Mouse (Mus musculus) stomach, embryonic 16.5 days (tissue): ENCODE data around the gene Tenm4. TPM values are rescaled to one million over a fixed set of nuclear protein-coding genes. Genes with fewer than 3 reads are reported as not detected.
A peak's percentile ranks its signal among the peaks of the same experiment; 100 is the strongest.

Experiments used
- ATAC-seq: fragments of 200-750 bp; cut with Nextera tagmentation; 2 replicates; pipeline ENCODE4 v1.8.0; 2017; ENCODE audit warnings: moderate number of reproducible peaks, moderate TSS enrichment; ENCODE audit not compliant: insufficient read depth, low FRiP score
- H3K27ac ChIP-seq: fragments of 300-500 bp; sonication (generic); 2 replicates; pipeline ENCODE4 v1.5.1; 2014; ENCODE audit warnings: low read length
- H3K27me3 ChIP-seq: fragments of 300-500 bp; sonication (generic); 2 replicates; pipeline ENCODE4 v1.6.1; 2014; ENCODE audit warnings: low read length, control low read depth, mixed read lengths; ENCODE audit not compliant: control insufficient read depth, insufficient read depth
- H3K36me3 ChIP-seq: fragments of 300-500 bp; sonication (generic); 2 replicates; pipeline ENCODE4 v1.6.1; 2014; ENCODE audit warnings: low read length; ENCODE audit not compliant: control insufficient read depth, insufficient read depth
- H3K4me1 ChIP-seq: fragments of 300-500 bp; sonication (generic); 2 replicates; pipeline ENCODE4 v1.6.1; 2014; ENCODE audit warnings: low read length, control low read depth, mixed read lengths; ENCODE audit not compliant: control insufficient read depth, insufficient read depth
- H3K4me2 ChIP-seq: fragments of 300-500 bp; sonication (generic); 2 replicates; pipeline ENCODE4 v1.6.1; 2014; ENCODE audit warnings: low read depth, low read length, mixed read lengths
- H3K4me3 ChIP-seq: fragments of 300-500 bp; sonication (generic); replicated peaks from 2 replicates; pipeline ENCODE4 v1.5.1; 2014; ENCODE audit warnings: mild to moderate bottlenecking, low read length
- H3K9ac ChIP-seq: fragments of 300-500 bp; sonication (generic); 2 replicates; pipeline ENCODE4 v1.6.1; 2014; ENCODE audit warnings: low read length
- H3K9me3 ChIP-seq: fragments of 300-500 bp; sonication (generic); replicated peaks from 2 replicates; pipeline ENCODE4 v1.6.1; 2016; ENCODE audit warnings: low read length, control low read depth; ENCODE audit not compliant: control insufficient read depth
- WGBS: fragments of 180-500 bp; shearing (Covaris S2); extraction: QIAGEN DNeasy Blood & Tissue Kit; methylation state at CpG from one replicate; pipeline ENCODE4 v1.1.7; 2014; 5-methylcytosine and 5-hydroxymethylcytosine counted together
- polyA plus RNA-seq: library from polyadenylated mRNA; unstranded; fragments of >200 nt; fragmentation: Nextera tagmentation; extraction: Ambion mirVana; gene quantifications from 2 replicates; pipeline ENCODE4 v1.2.1, GENCODE M21; 2015

The Tenm4 gene
- polyA plus RNA-seq, 1 experiment from 2014 or later = 22.7 TPM

DNA sequence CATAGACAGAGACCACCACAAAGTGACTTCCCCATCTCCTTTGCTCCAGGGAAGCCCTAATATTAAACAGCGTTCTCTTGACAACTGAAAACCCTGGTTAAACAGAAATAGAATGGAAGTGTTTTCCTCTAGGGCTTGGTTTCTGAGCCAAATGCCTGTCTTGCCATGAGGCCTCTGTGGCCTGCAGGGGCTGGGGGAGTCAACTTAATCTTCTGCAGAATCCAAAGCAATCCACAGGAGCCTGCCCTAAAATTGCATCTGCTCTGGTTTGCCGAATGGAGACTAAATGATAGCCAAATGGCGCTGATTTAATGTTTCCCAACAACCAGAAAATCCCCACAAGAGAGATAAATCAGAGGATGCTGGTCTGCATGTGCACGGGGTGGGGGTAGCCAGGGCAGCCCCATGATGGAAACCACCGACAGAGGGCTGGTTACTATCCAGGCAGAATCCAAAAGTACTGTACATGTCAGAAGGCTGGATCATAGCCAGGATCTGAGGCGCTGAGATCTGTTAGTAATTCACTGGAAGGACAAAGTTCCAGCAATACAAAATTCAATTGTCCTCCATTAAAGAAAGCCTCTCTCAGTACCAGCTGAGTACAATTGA lies 663.7 kb downstream of the Tenm4 start:
- Histone ChIP-seq H3K9ac (0 out of 2 replicates have a peak overlapping the region, but pooled peaks have one; percentile 13), H3K9me3 (no peaks in the 10 kb centered on the region), H3K4me2 (no peak overlapping the region), H3K27ac (peak overlapping the region; percentile 61), H3K36me3 (no peaks in the 10 kb centered on the region), H3K27me3 (no peaks in the 10 kb centered on the region), H3K4me1 (peaks cover 19% of the 10 kb centered on the region; the same call in 1 of the 2 replicates), H3K4me3 (no peak overlapping the region)
- peak; percentile 86 for ATAC-seq
- 27% methylated on average over 6 of the region's 6 CpGs for WGBS

DNA sequence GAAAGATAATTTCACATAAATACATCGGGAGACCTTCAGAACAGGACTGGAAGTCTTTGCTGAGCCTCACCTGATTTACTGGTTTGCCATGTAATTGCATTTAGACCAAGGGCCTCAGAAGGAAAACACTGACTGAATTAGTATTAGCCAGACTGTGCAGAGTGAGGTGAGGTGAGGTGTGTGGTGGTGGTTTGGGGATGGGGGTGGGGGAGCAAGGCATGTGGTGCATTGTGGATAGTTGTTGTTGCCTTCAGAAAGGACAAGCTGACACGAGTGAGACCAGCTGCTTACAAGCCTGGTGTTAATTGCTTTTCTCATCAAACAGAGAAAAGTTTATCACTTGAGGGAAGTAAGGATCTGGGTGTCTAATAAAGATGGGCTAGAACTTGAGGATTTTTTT lies 664.3 kb downstream of the Tenm4 start:
- WGBS = 42% methylated on average over 2 of the region's 2 CpGs
- no peak overlapping the region for H3K4me2 ChIP-seq
- H3K9ac ChIP-seq = no peak overlapping the region
- H3K4me1 ChIP-seq = peaks cover 19% of the 10 kb centered on the region; the same call in 1 of the 2 replicates
- no peaks in the 10 kb centered on the region for H3K9me3 ChIP-seq
- no peaks in the 10 kb centered on the region for H3K36me3 ChIP-seq
- no peaks in the 10 kb centered on the region for H3K27me3 ChIP-seq
- H3K27ac ChIP-seq = peak overlapping the region; percentile 61
- peak; percentile 19; the same call in 1 of the 2 replicates for ATAC-seq
- H3K4me3 ChIP-seq = no peak overlapping the region

DNA sequence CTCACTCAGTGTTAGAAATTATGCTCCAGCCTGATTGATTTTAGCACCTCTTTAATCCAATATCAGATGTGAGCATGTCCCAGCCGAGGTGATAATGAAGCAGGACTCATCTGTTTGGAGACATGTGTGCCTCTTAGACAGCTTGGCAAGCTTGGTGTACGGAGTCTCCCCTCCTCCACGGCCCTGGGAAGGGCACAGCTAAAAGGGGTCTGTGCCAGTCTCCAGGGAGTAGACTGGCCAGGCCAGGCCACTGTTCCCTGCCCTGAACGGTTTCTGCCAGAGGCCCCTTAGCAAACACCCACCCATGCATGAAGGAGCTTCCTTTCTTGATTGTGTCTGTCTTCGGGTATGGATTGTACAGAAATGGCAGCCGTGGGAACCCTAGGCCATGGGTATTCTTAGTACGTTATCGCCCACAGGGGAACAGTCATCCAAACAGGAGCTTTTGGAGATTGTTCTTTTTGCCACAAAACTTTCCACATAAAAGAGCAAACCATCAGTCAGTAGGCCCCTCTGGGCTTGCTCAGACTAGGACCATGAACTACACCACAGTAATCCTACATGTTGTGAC lies 667.3 kb downstream of the Tenm4 start:
- H3K4me1 ChIP-seq = peaks cover 9% of the 10 kb centered on the region; the same call in 1 of the 2 replicates
- 87% methylated on average over 8 of the region's 8 CpGs for WGBS
- no peaks in the 10 kb centered on the region for H3K27me3 ChIP-seq
- no peak overlapping the region for H3K9ac ChIP-seq
- H3K4me2 ChIP-seq = no peak overlapping the region
- no peaks in the 10 kb centered on the region for H3K9me3 ChIP-seq
- H3K27ac ChIP-seq = no peak overlapping the region
- no peak for ATAC-seq
- H3K36me3 ChIP-seq = no peaks in the 10 kb centered on the region
- no peak overlapping the region for H3K4me3 ChIP-seq

DNA sequence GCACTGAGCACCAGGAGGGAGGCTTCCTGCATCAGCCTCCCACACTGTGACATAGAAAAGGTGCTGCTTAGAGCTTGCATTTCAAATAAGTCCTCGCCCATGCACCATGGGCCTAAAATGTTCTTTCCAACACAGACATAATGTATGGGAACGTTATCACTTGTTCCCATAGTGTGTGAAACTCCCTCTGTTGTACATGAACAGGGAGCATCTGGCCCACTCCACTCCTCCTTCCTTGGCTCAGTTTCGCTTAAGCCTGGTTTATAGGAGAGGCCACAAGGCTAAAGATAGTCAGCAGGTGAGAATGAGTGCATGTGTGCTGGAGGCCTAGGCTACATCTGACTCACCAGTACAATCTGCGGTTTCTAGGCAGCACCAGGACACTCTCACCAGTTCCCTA lies 667.9 kb downstream of the Tenm4 start:
- Histone ChIP-seq H3K36me3 (no peaks in the 10 kb centered on the region), H3K4me3 (no peak overlapping the region), H3K4me1 (peaks cover 13% of the 10 kb centered on the region; the same call in 1 of the 2 replicates), H3K27me3 (no peaks in the 10 kb centered on the region), H3K4me2 (no peak overlapping the region), H3K9ac (no peak overlapping the region), H3K27ac (no peak overlapping the region), H3K9me3 (no peaks in the 10 kb centered on the region)
- no peak for ATAC-seq
- 92% methylated on average over 4 of the region's 4 CpGs for WGBS

DNA sequence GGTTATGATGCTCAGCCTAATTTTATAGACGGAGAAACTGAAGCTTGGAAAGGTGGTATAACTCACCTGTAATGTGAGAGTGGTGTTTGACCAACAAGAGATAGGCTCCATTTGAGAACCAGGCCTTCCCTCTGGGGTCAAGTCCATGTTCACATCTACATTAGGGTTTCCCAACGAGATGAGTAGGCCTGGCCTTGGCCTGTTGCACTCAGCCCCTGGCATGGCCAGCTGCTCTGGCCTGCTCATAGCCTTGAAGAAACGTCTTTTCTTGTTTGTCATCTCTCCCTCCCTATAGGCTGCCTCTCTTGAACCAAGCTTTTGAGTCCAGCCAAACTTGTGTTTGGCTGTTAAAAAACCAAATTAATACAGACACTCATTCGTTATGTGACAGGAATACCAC lies 668.5 kb downstream of the Tenm4 start:
- ATAC-seq = no peak

DNA sequence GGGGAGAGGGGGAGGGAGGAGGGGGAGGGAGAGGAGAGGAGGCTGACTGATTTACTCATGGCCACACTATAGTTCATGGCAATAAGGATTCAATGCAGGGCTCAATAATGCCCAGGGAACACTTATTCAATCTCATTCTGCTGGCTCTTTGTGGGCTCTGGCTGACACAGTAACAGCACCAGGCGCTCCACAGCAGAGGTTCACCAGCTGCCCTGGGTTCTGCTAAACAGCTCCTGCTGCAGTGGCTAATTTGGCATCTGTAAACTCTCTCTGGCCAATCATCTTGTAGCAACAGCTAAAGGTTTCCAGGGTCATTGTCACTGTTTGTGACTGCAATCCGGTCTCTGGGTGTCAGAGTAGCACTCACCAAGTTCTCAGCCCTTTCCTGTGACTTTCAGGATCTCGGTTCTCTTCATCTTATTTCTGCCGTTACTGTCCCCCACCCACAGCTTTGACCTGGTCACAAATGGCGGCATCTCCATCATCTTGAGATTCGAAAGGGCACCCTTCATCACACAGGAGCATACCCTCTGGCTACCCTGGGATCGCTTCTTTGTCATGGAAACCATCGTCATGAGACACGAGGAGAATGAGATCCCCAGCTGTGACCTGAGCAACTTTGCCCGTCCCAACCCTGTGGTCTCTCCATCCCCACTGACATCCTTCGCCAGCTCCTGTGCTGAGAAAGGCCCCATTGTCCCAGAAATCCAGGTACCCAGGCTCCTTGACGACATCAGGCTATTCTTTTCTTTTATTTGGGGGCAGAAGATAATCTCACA lies 671.6 kb downstream of the Tenm4 start:
- Histone ChIP-seq H3K9me3 (no peaks in the 10 kb centered on the region), H3K4me1 (peaks cover 15% of the 10 kb centered on the region), H3K4me2 (no peak overlapping the region), H3K4me3 (no peak overlapping the region), H3K27ac (peak overlapping the region; percentile 61; the same call in 1 of the 2 replicates), H3K36me3 (no peaks in the 10 kb centered on the region), H3K9ac (no peak overlapping the region), H3K27me3 (no peaks in the 10 kb centered on the region)
- no peak for ATAC-seq
- 65% methylated on average over 12 of the region's 12 CpGs for WGBS

More for the DNA sequence above, 668.5 kb downstream of the Tenm4 start:
- Histone ChIP-seq H3K4me2 (no peak overlapping the region), H3K9ac (no peak overlapping the region), H3K9me3 (no peaks in the 10 kb centered on the region), H3K4me1 (peaks cover 14% of the 10 kb centered on the region), H3K27ac (no peak overlapping the region), H3K4me3 (no peak overlapping the region), H3K36me3 (no peaks in the 10 kb centered on the region), H3K27me3 (no peaks in the 10 kb centered on the region)
- 81% methylated on average over 4 of the region's 4 CpGs for WGBS

DNA sequence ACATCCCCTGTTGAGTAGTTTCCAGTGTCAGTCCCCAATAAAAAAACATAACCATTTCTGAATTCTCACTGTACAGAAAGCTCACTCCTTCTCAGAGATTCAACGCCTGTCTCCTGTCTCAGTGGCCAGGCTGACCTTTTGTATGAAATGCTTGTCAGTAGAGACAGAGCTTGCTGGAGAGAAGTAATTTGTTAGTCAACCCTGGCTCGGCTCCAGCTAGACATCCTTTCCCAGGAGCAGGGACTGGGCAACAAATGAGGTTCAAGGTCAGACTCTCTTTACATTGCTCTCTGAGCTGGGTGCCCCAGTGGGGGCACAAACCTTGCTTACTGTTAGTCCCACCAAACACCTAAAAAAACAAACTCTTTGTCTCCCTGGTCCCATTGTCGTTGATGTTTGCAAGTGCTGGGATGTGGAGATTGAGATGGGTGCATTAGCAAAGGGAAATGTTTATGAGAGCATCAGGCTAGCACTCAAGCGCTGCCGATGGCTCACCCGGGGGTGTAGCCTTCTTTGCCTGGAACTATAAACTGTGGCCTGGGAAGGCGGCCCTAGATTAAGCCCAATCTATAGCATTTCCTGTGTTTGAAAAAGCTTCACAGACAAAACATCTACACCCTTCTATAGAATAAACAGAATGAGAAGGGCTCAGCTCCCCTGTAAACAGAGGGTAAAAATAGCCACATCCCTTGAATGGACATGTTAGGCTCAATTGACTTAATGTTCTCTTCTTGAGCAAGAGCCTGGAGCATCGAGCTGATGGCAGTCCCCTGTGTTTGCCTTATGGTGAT lies 673.3 kb downstream of the Tenm4 start:
- Histone ChIP-seq H3K27ac (peak overlapping the region; percentile 65), H3K4me1 (peaks cover 15% of the 10 kb centered on the region), H3K4me3 (no peak overlapping the region), H3K9me3 (no peaks in the 10 kb centered on the region), H3K36me3 (no peaks in the 10 kb centered on the region), H3K27me3 (no peaks in the 10 kb centered on the region), H3K9ac (no peak overlapping the region), H3K4me2 (no peak overlapping the region)
- peak; percentile 78 for ATAC-seq
- 30% methylated on average over 8 of the region's 8 CpGs for WGBS

DNA sequence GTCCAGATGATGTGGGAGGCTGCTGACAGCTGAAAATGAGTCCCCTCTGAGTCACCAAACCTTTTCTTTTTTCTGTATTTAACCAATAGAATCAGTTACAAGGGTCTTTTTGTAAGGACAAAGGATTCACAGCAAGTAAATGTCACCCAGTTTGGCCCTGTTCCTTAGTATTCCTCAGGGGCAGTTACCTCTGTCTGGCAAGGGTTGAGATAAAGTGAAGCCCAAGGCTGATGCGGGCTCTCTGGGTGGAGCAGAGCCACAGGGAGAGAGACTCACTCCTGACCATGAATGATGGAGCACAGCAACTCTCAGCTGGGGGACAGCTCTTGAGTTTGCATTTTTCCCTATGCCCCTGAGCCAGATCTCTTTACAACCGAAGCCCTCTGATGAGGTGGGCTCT lies 681.7 kb downstream of the Tenm4 start:
- H3K27me3 ChIP-seq = no peaks in the 10 kb centered on the region
- H3K27ac ChIP-seq = no peak overlapping the region
- H3K36me3 ChIP-seq = no peaks in the 10 kb centered on the region
- H3K9ac ChIP-seq = no peak overlapping the region
- H3K4me3 ChIP-seq = no peak overlapping the region
- ATAC-seq = no peak
- H3K4me2 ChIP-seq = no peak overlapping the region
- no peaks in the 10 kb centered on the region for H3K9me3 ChIP-seq
- WGBS = 75% methylated on average over 2 of the region's 2 CpGs
- no peaks in the 10 kb centered on the region for H3K4me1 ChIP-seq
